Mouse (Mus musculus): ENCODE results near the gene Kcnj4.
"Not testable (repeated sequence)": the region's sequence is repeated elsewhere in the genome, so short reads cannot be mapped to it uniquely, and the experiment has no call there.

Gene Kcnj4

DNA sequence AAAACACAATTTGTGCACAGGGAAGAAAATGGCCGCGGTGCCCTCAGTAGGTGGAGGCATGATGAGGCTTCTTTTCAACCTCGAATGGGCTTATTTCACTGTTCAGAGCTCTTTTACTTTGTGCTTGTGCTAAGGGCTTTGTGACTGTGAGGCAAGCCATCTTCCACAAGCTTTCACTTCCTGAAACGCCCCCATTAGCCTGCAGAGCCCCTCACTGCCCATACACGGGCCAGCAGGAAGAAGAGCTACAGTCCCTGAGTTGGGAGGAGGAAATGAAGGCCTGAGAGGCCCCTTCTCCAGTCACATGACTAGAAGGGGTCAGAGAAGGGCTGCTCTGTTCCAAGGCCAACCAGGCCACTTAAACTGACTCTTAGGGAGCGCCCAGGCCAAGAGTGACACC, 48.5 kb downstream of the Kcnj4 start:
- DNase-seq (ENCODE audit: extremely low read depth, insufficient read length, low spot score) = no peak

DNA sequence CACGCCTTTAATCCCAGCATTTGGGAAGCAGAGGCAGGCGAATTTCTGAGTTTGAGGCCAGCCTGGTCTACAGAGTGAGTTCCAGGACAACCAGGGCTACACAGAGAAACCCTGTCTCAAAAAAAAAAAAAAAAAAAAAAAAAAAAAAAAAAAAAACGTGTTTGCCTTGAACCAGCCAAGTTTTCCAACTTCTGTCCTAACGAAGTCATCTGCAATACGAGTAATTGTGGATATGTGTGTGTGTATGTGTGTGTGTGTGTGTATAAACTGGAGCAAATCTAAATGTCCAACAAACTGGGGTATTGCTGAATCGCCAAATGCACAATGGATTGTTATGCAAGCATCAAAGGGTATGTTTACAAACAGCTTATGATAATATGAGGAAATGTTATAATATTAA, 48.9 kb downstream of the Kcnj4 start:
- DNase-seq (ENCODE audit: extremely low read depth, insufficient read length, low spot score) = not testable (repeated sequence)

GRCm38 (mm10) chr15:79455106-79455810, 49.8 kb downstream of the Kcnj4 start, which contains the start of gene Csnk1e:
Gene Csnk1e, minus strand, starts transcription at chr15:79455566.
- DNase-seq (ENCODE audit: extremely low read depth, insufficient read length, low spot score) = peak; percentile 74

DNA sequence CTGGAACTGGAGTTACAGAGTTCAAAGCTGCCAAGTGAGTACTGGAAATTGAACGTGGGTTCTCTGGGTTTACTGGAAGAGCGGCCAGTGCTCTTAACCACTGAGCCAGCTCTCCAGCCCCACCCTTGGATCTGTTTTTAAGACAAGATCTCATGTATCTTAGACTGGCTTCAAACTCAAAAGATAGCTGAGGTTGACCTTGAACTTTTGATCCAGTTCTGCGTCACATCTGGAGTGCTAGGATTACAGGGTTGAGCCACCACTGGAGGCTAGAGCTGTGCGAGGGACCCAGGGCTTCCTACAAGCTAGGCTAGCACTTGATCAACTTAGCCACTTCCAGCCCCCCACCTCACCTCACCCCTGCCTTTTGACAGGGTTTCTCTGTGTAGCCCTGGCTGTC, 51.2 kb downstream of the Kcnj4 start:
- no peak for DNase-seq (ENCODE audit: extremely low read depth, insufficient read length, low spot score)

DNA sequence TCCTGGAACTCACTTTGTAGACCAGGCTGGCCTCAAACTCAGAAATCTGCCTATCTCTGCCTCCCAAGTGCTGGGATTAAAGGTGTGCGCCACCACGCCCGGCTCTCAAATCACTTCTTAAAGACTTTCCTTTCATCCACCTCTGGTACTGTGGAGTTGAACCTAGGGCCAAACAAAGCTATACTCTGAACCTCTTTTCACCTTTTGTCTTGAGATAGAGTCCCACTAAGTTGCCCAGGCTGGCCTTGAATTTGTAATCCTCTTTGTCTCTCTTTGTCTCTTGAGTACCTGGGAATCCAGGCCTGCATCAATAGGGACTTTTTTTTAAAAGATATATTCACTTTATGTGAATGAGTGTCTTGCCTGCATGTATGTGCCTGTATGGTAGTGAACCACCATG, 57.0 kb downstream of the Kcnj4 start:
- no peak for DNase-seq (ENCODE audit: extremely low read depth, insufficient read length, low spot score)

- DNase-seq (ENCODE audit: extremely low read depth, insufficient read length, low spot score) = no peak
Measured at GRCm38 (mm10) chr15:79445786-79446654, 59.0 kb downstream of the Kcnj4 start.

DNA sequence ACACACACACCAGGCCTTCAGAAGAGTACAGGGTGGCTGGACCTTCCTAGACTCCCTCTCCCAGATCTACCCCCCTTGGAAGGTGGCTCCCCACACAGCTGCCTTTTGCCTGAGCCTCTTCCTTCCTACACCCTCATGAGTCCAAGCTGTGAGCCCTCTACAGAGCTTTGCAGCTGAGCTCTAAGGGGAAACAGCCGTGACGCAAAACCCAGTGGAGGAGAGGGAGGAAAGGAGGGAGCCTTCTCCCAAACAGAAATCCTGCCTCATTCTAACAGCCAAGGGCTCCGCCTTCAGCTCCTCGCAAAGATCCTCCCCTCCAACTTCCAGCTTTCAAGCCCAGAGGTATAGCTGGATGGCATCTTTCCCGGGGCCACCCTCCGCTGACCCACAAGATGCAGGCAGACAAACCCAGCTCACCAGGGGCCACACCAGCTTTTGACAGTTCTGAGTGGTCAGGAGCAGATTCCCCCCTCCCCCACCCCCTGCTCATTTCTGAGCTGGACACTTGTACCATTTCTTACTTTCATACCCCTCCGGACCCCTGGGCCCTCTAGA, 61.1 kb downstream of the Kcnj4 start:
- DNase-seq (ENCODE audit: extremely low read depth, insufficient read length, low spot score) = no peak

GRCm38 (mm10) chr15:79442961-79443518, 62.0 kb downstream of the Kcnj4 start:
- DNase-seq (ENCODE audit: extremely low read depth, insufficient read length, low spot score) = no peak

- DNase-seq (ENCODE audit: extremely low read depth, insufficient read length, low spot score) = no peak
Measured at GRCm38 (mm10) chr15:79442257-79442611, 62.8 kb downstream of the Kcnj4 start.

- DNase-seq (ENCODE audit: extremely low read depth, insufficient read length, low spot score) = peak; percentile 63
Measured at GRCm38 (mm10) chr15:79441331-79442256, 63.4 kb downstream of the Kcnj4 start.

DNA sequence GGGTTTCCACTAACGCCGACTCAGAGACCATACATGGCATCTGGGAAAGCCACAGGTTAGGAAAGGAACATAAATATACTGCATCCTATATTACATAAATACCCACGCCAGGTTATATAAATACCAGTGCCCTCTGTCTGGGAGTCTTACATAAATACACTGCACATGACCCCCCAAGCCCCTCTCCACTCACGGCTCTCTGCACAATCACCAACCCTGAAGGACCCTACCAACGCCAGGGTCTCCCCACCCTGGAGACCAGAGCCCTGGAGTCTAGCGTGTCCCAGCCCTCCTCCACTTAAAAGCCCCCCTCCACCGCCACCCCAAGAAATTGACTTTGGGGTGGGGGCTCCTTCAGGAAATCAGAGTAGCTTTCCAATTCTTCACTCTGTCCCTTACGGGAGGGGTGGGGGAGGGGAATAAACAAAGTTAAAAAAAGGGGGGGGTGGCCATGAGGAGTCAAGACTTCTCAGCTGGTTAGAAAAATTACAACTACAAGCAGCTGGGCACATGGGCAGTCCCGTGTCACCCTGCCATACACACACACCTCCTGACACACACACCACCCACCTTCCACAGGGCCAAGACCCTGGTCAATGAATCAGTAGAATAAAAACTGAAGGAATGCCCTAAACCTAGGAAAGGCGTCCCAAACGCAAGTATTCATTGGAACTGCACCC, 64.2 kb downstream of the Kcnj4 start:
- no peak for DNase-seq (ENCODE audit: extremely low read depth, insufficient read length, low spot score)

- peak; percentile 69 for DNase-seq (ENCODE audit: extremely low read depth, insufficient read length, low spot score)
Measured at GRCm38 (mm10) chr15:79440223-79440622, 64.8 kb downstream of the Kcnj4 start.

DNA sequence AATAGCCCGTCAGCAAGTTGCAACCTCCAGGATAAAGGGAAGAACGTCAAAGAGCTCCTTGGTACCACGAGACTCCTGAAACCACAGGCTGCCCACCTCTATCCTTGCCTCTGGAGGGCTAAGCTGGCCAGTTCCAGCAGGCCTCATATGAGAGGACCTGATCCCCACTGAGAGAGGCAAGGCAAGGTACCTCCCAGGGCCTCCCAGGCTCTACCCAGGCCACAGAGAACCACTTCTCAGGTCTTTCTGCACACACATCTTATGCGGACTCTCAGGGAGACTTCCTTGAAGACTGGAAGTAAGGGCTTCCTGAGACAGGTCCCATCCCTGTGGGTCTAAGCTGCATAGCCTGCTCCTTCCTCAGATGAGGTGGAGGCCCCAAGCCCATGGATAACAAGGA, 65.7 kb downstream of the Kcnj4 start:
- DNase-seq (ENCODE audit: extremely low read depth, insufficient read length, low spot score) = no peak

GRCm38 (mm10) chr15:79438816-79439215, 66.2 kb downstream of the Kcnj4 start:
- no peak for DNase-seq (ENCODE audit: extremely low read depth, insufficient read length, low spot score)

- DNase-seq (ENCODE audit: extremely low read depth, insufficient read length, low spot score) = peak; percentile 49
Measured at GRCm38 (mm10) chr15:79438209-79438810, 66.7 kb downstream of the Kcnj4 start.

GRCm38 (mm10) chr15:79437541-79438208, 67.4 kb downstream of the Kcnj4 start:
- DNase-seq (ENCODE audit: extremely low read depth, insufficient read length, low spot score) = no peak

- no peak for DNase-seq (ENCODE audit: extremely low read depth, insufficient read length, low spot score)
Measured at GRCm38 (mm10) chr15:79436481-79436921, 68.5 kb downstream of the Kcnj4 start.

DNA sequence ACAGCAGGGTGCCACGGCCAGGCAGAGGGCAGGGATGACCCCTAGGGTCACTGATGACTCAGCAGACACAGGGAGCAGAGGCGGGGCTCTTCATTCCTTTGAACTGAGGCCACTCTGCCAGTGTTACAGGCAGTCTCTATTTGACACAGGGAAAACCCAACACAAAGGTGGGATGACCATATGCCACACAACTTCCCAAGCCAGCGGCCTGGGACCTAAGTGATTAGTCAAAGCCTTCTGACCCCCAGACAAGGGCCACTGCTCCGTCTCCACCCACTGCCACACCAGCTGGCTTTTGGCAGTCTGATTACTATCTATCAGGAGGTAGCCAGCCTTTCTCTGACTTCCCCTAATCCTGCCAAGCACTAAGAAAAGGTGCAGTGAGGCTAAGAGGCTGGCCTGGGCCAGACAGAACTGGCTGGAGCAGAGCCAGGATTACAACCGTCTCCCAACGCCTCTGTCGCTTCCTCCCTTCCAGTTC, 69.8 kb downstream of the Kcnj4 start:
- peak; percentile 62 for DNase-seq (ENCODE audit: extremely low read depth, insufficient read length, low spot score)

All from 3134 (cell line).